Mouse (Mus musculus): Measurements from ENCODE around the gene Litaf. TPM values are rescaled to one million over a fixed set of nuclear protein-coding genes. Genes with fewer than 3 reads are reported as not detected.

Gene Litaf
- total and polyA plus RNA-seq, 3 experiments: 25.7 to 50.1 TPM; not detected in 1

GRCm38 (mm10) chr16:10916271-10916670 is 149.7 kb downstream of the Litaf start:
- H3K9me3 ChIP-seq (replicated peaks; ENCODE audit: insufficient read depth, low read length): no peaks in the 10 kb centered on the region
- H3K36me3 ChIP-seq (ENCODE audit: control insufficient read depth in 1 of 2, insufficient read depth in 2 of 2, low read length in 2 of 2): no peaks in the 10 kb centered on the region
- no peaks in the 10 kb centered on the region for H3K4me1 ChIP-seq (ENCODE audit: control insufficient read depth in 1 of 2, insufficient read depth in 2 of 2, low read length in 2 of 2)
- no peak overlapping the region for H3K27ac ChIP-seq (ENCODE audit: control insufficient read depth, low read depth, low read length)
- H3K79me2 ChIP-seq (ENCODE audit: control insufficient read depth, insufficient read depth, low read length, poor library complexity): no peaks in the 10 kb centered on the region
- H3K4me3 ChIP-seq (ENCODE audit: control insufficient read depth in 1 of 2, insufficient read depth in 1 of 2, low read depth in 2 of 2, low read length in 2 of 2): no peak overlapping the region
- no peak overlapping the region for H3K9ac ChIP-seq (ENCODE audit: control insufficient read depth, low read depth, low read length, poor library complexity, severe bottlenecking)
- TF ChIP-seq POLR2A (IDR thresholded peaks at IDR 0.05; ENCODE audit: control insufficient read depth in 1 of 2, insufficient read depth in 1 of 2, low read depth in 1 of 2, low read length in 2 of 2, poor library complexity in 1 of 2): no peak
- no peak for TF ChIP-seq USF2 (IDR thresholded peaks at IDR 0.05; ENCODE audit: borderline replicate concordance in 1 of 2, insufficient read depth in 1 of 2, low read depth in 1 of 2, low read length in 2 of 2)
- no peak for TF ChIP-seq ZKSCAN1 (IDR thresholded peaks at IDR 0.05; ENCODE audit: low read depth, low read length)
- no peak for TF ChIP-seq CHD1 (IDR thresholded peaks at IDR 0.05; ENCODE audit: low read depth, low read length)
- no peak for TF ChIP-seq ELF1 (IDR thresholded peaks at IDR 0.05; ENCODE audit: low read depth, low read length)
- TF ChIP-seq JUND (IDR thresholded peaks at IDR 0.05; ENCODE audit: low read depth, low read length): no peak
- TF ChIP-seq RAD21 (IDR thresholded peaks at IDR 0.05; ENCODE audit: low read depth, low read length): no peak
- no peak for TF ChIP-seq MAZ (IDR thresholded peaks at IDR 0.05; ENCODE audit: low read depth, low read length)
- no peak for TF ChIP-seq SIN3A (IDR thresholded peaks at IDR 0.05; ENCODE audit: low read length)
- no peak for TF ChIP-seq ETS1 (IDR thresholded peaks at IDR 0.05; ENCODE audit: low read depth, low read length)
- no peak for TF ChIP-seq CHD2 (IDR thresholded peaks at IDR 0.05; ENCODE audit: low read length)
- no peak for TF ChIP-seq SMC3 (IDR thresholded peaks at IDR 0.05; ENCODE audit: low read depth, low read length)
- no peak for TF ChIP-seq BHLHE40 (IDR thresholded peaks at IDR 0.05; ENCODE audit: borderline replicate concordance, low read depth, low read length)
- TF ChIP-seq TCF12 (IDR thresholded peaks at IDR 0.05; ENCODE audit: low read depth, low read length): no peak
- no peak for TF ChIP-seq HCFC1 (IDR thresholded peaks at IDR 0.05; ENCODE audit: low read depth, low read length)
- TF ChIP-seq UBTF (IDR thresholded peaks at IDR 0.05; ENCODE audit: borderline replicate concordance, insufficient read depth, low read depth, low read length): no peak
- TF ChIP-seq RCOR1 (IDR thresholded peaks at IDR 0.05; ENCODE audit: low read depth, low read length): no peak
- no peak for TF ChIP-seq EP300 (IDR thresholded peaks at IDR 0.05; ENCODE audit: low read depth in 1 of 2, low read length in 2 of 2)
- no peak for TF ChIP-seq MAFK (IDR thresholded peaks at IDR 0.05; ENCODE audit: borderline replicate concordance, low read depth, low read length)
- H3K27me3 ChIP-seq (ENCODE audit: control insufficient read depth in 1 of 2, insufficient read depth in 2 of 2, low read length in 2 of 2): no peaks in the 10 kb centered on the region
- no peak for DNase-seq (ENCODE audit: low read depth, low spot score)

GRCm38 (mm10) chr16:10915066-10915465 is 150.9 kb downstream of the Litaf start:
- H3K79me2 ChIP-seq (ENCODE audit: control insufficient read depth, insufficient read depth, low read length, poor library complexity): no peaks in the 10 kb centered on the region
- H3K4me3 ChIP-seq (ENCODE audit: control insufficient read depth in 1 of 2, insufficient read depth in 1 of 2, low read depth in 2 of 2, low read length in 2 of 2): no peak overlapping the region
- TF ChIP-seq GABPA (IDR thresholded peaks at IDR 0.05; ENCODE audit: low read depth, low read length): no peak
- no peak for TF ChIP-seq POLR2AphosphoS2 (IDR thresholded peaks at IDR 0.05; ENCODE audit: low read length)
- TF ChIP-seq NELFE (IDR thresholded peaks at IDR 0.05; ENCODE audit: low read depth, low read length): no peak
- no peak for TF ChIP-seq ETS1 (IDR thresholded peaks at IDR 0.05; ENCODE audit: low read depth, low read length)
- TF ChIP-seq TCF12 (IDR thresholded peaks at IDR 0.05; ENCODE audit: low read depth, low read length): no peak
- no peaks in the 10 kb centered on the region for H3K36me3 ChIP-seq (ENCODE audit: control insufficient read depth in 1 of 2, insufficient read depth in 2 of 2, low read length in 2 of 2)
- H3K9me3 ChIP-seq (replicated peaks; ENCODE audit: insufficient read depth, low read length): no peaks in the 10 kb centered on the region
- H3K9ac ChIP-seq (ENCODE audit: control insufficient read depth, low read depth, low read length, poor library complexity, severe bottlenecking): no peak overlapping the region
- no peak for DNase-seq (ENCODE audit: low read depth, low spot score)
- no peaks in the 10 kb centered on the region for H3K27me3 ChIP-seq (ENCODE audit: control insufficient read depth in 1 of 2, insufficient read depth in 2 of 2, low read length in 2 of 2)
- H3K27ac ChIP-seq (ENCODE audit: control insufficient read depth, low read depth, low read length): no peak overlapping the region
- no peaks in the 10 kb centered on the region for H3K4me1 ChIP-seq (ENCODE audit: control insufficient read depth in 1 of 2, insufficient read depth in 2 of 2, low read length in 2 of 2)

All from MEL (cell line).